ENCODE assay signal across 16 mouse cellular contexts in the genomic region with DNA sequence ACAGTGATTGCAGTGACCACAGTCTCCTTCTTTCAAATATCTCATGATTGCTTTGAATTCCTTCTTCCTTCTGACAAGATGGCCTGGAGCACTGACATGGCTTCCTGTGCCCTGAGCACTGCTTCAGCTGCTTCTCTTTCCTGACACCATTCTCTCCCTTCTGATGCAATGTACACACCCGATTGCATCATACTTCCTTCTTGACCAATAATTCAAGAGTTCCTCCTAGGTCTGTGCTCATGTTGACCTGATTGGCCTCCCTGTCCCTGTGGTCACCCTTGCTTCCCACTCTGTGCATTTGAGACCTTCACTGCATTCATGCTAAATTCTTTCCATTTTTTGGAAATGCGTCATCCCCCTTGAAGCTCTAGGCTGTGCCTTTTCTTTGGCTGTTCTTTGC.
DNase-seq lines count a peak whose midpoint lies in the region; ATAC-seq and TF ChIP-seq lines count a peak whose summit lies in the region.
"Had no signal": no experiment of that assay in that cellular context is flagged by ENCODE, and none has a peak within 500 bp of the region (broad histone marks: within the 10 kb centered on the region; RNA-seq: fewer than 3 reads in every experiment).

No protein-coding gene starts in this region.

- H3K9me3 ChIP-seq in heart, postnatal 0 days (replicated peaks; ENCODE audit: control insufficient read depth, low read length) = no peaks in the 10 kb centered on the region
- H3K9me3 ChIP-seq in liver, embryonic 14.5 days (ENCODE audit: control insufficient read depth, low read length) = no peaks in the 10 kb centered on the region
- H3K9me3 ChIP-seq: embryonic facial prominence, embryonic 15.5 days; limb, embryonic 12.5 days; midbrain, embryonic 12.5 days had no signal

- intact Hi-C loops in gastrocnemius, postnatal 14 days (cut with DNase I; ENCODE audit: low total_unique reads) = no loop called here

- no peak for ATAC-seq in heart, postnatal 0 days (ENCODE audit: insufficient read depth, low read depth)
- ATAC-seq in liver, embryonic 14.5 days (ENCODE audit: insufficient read depth) = no peak; the same call in 1 of the 2 replicates

- peak; percentile 10 for DNase-seq in heart, postnatal 0 days (ENCODE audit: low spot score)
- DNase-seq in heart, adult 9 months (ENCODE audit: low spot score in 2 of 2) = no peak
- peak; percentile 33 for DNase-seq in NIH3T3 (ENCODE audit: low read depth)
- peak in 2 of 3 experiments; percentile 10 to 12 for DNase-seq in liver, embryonic 14.5 days (ENCODE audit: low read depth in 3 of 3, low spot score in 3 of 3)
- DNase-seq in monocyte, adult 2 months (ENCODE audit: low read depth in 1 of 2, low spot score in 2 of 2) = peak; percentile 8 to 19
- DNase-seq in gastrocnemius, postnatal 14 days = no peak
- DNase-seq in gastrocnemius, postnatal 25 days = no peak
- DNase-seq in c-Kit-positive CD71-positive TER-119-positive erythroid progenitor cells, embryonic 14.5 days (ENCODE audit: low spot score) = no peak
- DNase-seq: cerebellum, postnatal 36 days; kidney, adult 8-10 months; thymus, postnatal 4 days had no signal

- TF ChIP-seq EP300 in heart, postnatal 0 days (IDR thresholded peaks at IDR 0.05; ENCODE audit: low read depth) = no peak
- TF ChIP-seq EP300 in liver, embryonic 14.5 days (IDR thresholded peaks at IDR 0.05; ENCODE audit: low read depth) = no peak

- no peak for TF ChIP-seq CTCF in heart, postnatal 0 days (IDR thresholded peaks at IDR 0.05; ENCODE audit: low read depth)
- no peak for TF ChIP-seq CTCF in liver, embryonic 14.5 days (IDR thresholded peaks at IDR 0.05; ENCODE audit: low read depth)

- no peak overlapping the region for H3K9ac ChIP-seq in heart, postnatal 0 days (replicated peaks; ENCODE audit: low read depth, low read length)
- no peak overlapping the region for H3K9ac ChIP-seq in liver, embryonic 14.5 days (replicated peaks)
- H3K9ac ChIP-seq: embryonic facial prominence, embryonic 15.5 days; hindbrain, embryonic 14.5 days; limb, embryonic 12.5 days; midbrain, embryonic 12.5 days had no signal

- H3K27ac ChIP-seq in heart, postnatal 0 days (ENCODE audit: low read depth) = 0 out of 2 replicates have a peak overlapping the region, but pooled peaks have one; percentile 25
- H3K27ac ChIP-seq in liver, embryonic 14.5 days = no peak overlapping the region
- H3K27ac ChIP-seq: embryonic facial prominence, embryonic 15.5 days; hindbrain, embryonic 14.5 days; limb, embryonic 12.5 days; midbrain, embryonic 12.5 days had no signal

- H3K36me3 ChIP-seq in heart, postnatal 0 days (replicated peaks; ENCODE audit: control insufficient read depth, insufficient read depth, low read length) = 0 out of 2 replicates have a peak, but pooled peaks cover 6% of the 10 kb centered on the region
- no peaks in the 10 kb centered on the region for H3K36me3 ChIP-seq in liver, embryonic 14.5 days (replicated peaks; ENCODE audit: control insufficient read depth, insufficient read depth, low read depth)

- H3K27me3 ChIP-seq in heart, postnatal 0 days (ENCODE audit: control insufficient read depth, insufficient read depth, low read length) = no peaks in the 10 kb centered on the region
- H3K27me3 ChIP-seq in liver, embryonic 14.5 days (ENCODE audit: control insufficient read depth, insufficient read depth, low read length) = no peaks in the 10 kb centered on the region
- H3K27me3 ChIP-seq: embryonic facial prominence, embryonic 15.5 days; limb, embryonic 12.5 days; midbrain, embryonic 12.5 days had no signal

- H3K4me3 ChIP-seq in heart, postnatal 0 days (ENCODE audit: low read depth, low read length) = no peak overlapping the region
- no peak overlapping the region for H3K4me3 ChIP-seq in liver, embryonic 14.5 days (ENCODE audit: insufficient read depth in 1 of 2, low read depth in 2 of 2, low read length in 2 of 2)
- H3K4me3 ChIP-seq: embryonic facial prominence, embryonic 15.5 days; limb, embryonic 12.5 days; midbrain, embryonic 12.5 days had no signal

- no peaks in the 10 kb centered on the region for H3K4me1 ChIP-seq in heart, postnatal 0 days (ENCODE audit: control insufficient read depth, insufficient read depth)
- peaks cover 0 to 8% of the 10 kb centered on the region in 2 experiments; a peak in 2 of 4 replicates for H3K4me1 ChIP-seq in liver, embryonic 14.5 days (replicated peaks; ENCODE audit: control insufficient read depth in 2 of 2, insufficient read depth in 2 of 2, low read length in 1 of 2)
- H3K4me1 ChIP-seq: embryonic facial prominence, embryonic 15.5 days; limb, embryonic 12.5 days; midbrain, embryonic 12.5 days had no signal

- 58% methylated on average over 2 of the region's 2 CpGs for WGBS in heart, postnatal 0 days
- WGBS in liver, embryonic 14.5 days (ENCODE audit: insufficient replicate concordance) = 52% methylated on average over 2 of the region's 2 CpGs

- no peak overlapping the region for H3K4me2 ChIP-seq in heart, postnatal 0 days (ENCODE audit: low read depth, low read length)
- no peak overlapping the region for H3K4me2 ChIP-seq in liver, embryonic 14.5 days (ENCODE audit: low read depth)
- H3K4me2 ChIP-seq: embryonic facial prominence, embryonic 15.5 days; heart, embryonic 11.5 days; hindbrain, embryonic 14.5 days; limb, embryonic 12.5 days; midbrain, embryonic 12.5 days had no signal

Comparison
In these comparisons a context has a peak if more than half of its experiments do, and no peak if none do; other contexts are left out.
1. DNase-seq: peak in heart, postnatal 0 days (single experiment), NIH3T3 (single experiment), liver, embryonic 14.5 days (2 of 3) and monocyte, adult 2 months (2 of 2); none in heart, adult 9 months (0 of 2), gastrocnemius, postnatal 14 days (single experiment), gastrocnemius, postnatal 25 days (single experiment) and c-Kit-positive CD71-positive TER-119-positive erythroid progenitor cells, embryonic 14.5 days (single experiment).